Mouse (Mus musculus): ENCODE data around the gene AC192777.2. TPM values are rescaled to one million over a fixed set of nuclear protein-coding genes. Genes with fewer than 3 reads are reported as not detected.
"Not testable (repeated sequence)": the region's sequence is repeated elsewhere in the genome, so short reads cannot be mapped to it uniquely, and the experiment has no call there.

Gene AC192777.2
- not detected for total RNA-seq (2021)
- long read RNA-seq, experiment 1, result 0 reads
- long read RNA-seq, experiment 2, result 0 reads

GRCm38 (mm10) chr17:40095150-40095549 lies at the start of gene AC192777.2:
AC192777.2 (plus strand) TSS chr17:40095450.
- not testable (repeated sequence) for DNase-seq (ENCODE audit: low spot score in 2 of 2)

GRCm38 (mm10) chr17:40116172-40116571 lies 20.9 kb downstream of the AC192777.2 start:
- not testable (repeated sequence) for DNase-seq (ENCODE audit: low spot score in 2 of 2)

- not testable (repeated sequence) for DNase-seq (ENCODE audit: low spot score in 2 of 2)
These were observed 21.6 kb downstream of the AC192777.2 start for GRCm38 (mm10) chr17:40116877-40117276.

Small RNAs within 50 kb of the gene (microRNA-seq; reads per million reads assigned to microRNA genes)
- 0 reads per million in 2 experiments for gene Gm26376 (ENCODE audit: borderline number of aligned reads in 2 of 2)

Other genes starting within 250 kb of the AC192777.2 start
- not detected for gene Esp38, start 144.9 kb upstream of the AC192777.2 start, total RNA-seq (2021)
- not detected for gene Pgk2, start 113.2 kb downstream of the AC192777.2 start, total RNA-seq (2021)
- not detected for gene Crisp3, start 146.8 kb downstream of the AC192777.2 start, total RNA-seq (2021)
- gene Crisp1, start 223.8 kb downstream of the AC192777.2 start, total RNA-seq (2021), result not detected

All from adrenal gland, adult 18-20 months (tissue).